Mouse (Mus musculus): ENCODE measurements around the gene Rbfox1. TPM values are rescaled to one million over a fixed set of nuclear protein-coding genes. Genes with fewer than 3 reads are reported as not detected.
A peak's percentile ranks its signal among the peaks of the same experiment; 100 is the strongest.

Gene Rbfox1
- polyA plus RNA-seq, 1 experiment from 2014 or later = 3.3 TPM

DNA sequence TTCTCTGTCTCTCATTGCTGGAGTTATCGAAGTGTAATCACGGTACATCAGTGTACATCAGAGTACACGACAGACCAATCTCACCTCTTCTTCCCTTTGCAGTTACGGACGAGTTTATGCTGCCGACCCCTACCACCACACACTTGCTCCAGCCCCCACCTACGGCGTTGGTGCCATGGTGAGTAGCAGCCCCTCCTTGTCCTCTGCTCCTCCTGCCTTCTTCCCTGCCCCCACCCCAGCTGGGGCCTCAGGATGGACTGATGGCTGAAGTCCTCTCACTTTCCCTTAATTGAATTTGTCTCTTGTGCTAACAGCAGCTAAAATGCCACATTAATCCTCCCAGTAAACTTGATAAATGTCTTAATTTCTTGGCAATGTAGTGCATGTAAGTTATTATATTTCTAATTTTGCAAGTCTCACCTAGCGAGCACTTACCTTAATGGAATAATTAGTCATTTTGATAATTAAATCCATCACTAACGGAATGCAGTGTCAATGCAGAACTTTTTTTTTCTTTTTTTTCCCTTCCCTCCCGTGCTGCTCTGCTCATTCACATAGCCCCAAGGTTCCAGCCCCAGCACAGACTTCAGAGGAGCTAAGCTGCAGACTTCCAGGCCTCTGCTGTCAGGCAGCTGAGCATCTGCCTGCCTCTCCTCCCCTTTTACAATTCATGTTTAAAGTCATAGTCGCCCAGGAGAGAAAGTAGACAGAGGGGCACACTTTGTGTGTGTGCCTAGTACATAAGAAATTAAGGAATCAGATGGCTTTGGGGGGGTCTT is 1522.9 kb downstream of the Rbfox1 start:
- no peaks in the 10 kb centered on the region for H3K9me3 ChIP-seq (replicated peaks; ENCODE audit: low read length)
- no peak overlapping the region for H3K27ac ChIP-seq
- H3K9ac ChIP-seq (ENCODE audit: low read depth, low read length) = no peak overlapping the region
- TF ChIP-seq CTCF (IDR thresholded peaks at IDR 0.05; ENCODE audit: low read depth) = no peak
- H3K4me3 ChIP-seq (replicated peaks; ENCODE audit: low read depth, low read length) = no peak overlapping the region
- 43% methylated on average over 12 of the region's 12 CpGs for WGBS
- ATAC-seq (replicated peaks; ENCODE audit: low FRiP score, low read depth) (no peak), DNase-seq (ENCODE audit: low spot score) (peak; percentile 34)
- no peaks in the 10 kb centered on the region for H3K27me3 ChIP-seq (ENCODE audit: insufficient read depth, low read length)
- H3K36me3 ChIP-seq (ENCODE audit: insufficient read depth, low read length) = no peaks in the 10 kb centered on the region
- no peaks in the 10 kb centered on the region for H3K4me1 ChIP-seq (replicated peaks; ENCODE audit: insufficient read depth, low read length)
- H3K4me2 ChIP-seq (ENCODE audit: low read length) = no peak overlapping the region

DNA sequence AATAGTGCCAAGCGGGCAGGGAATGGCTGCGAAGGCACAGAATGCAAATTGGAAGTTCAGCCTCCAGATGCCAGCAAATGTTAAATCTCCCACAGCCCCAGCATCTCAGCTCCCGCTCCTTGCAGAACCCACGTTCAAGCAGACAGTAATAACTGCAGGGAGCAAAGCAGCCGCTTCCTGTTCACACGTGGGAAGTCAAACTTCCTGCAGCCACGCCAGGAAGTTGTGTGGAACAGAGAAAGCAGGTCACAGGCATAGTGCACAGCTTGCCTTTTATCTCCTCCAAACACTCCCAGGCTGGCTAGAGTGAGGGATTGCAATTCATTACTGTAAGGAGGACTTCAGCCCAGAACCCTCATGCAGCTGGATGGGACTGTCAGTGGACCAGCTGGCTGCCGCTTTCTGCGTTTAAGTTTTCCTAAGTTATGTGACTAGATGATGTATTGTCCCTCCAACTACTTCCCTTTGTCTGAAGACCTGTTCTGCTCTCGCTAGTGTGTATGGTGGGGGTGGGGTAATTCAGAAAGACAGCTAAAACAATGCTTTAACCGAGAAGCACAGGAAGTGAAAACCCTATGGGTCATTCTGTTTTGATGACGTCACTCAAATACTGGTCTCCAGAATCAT is 1534.6 kb downstream of the Rbfox1 start:
- H3K27ac ChIP-seq = peak overlapping the region; percentile 62
- no peaks in the 10 kb centered on the region for H3K36me3 ChIP-seq (ENCODE audit: insufficient read depth, low read length)
- H3K27me3 ChIP-seq (ENCODE audit: insufficient read depth, low read length) = no peaks in the 10 kb centered on the region
- H3K9ac ChIP-seq (ENCODE audit: low read depth, low read length) = no peak overlapping the region
- no peaks in the 10 kb centered on the region for H3K9me3 ChIP-seq (replicated peaks; ENCODE audit: low read length)
- no peak for TF ChIP-seq CTCF (IDR thresholded peaks at IDR 0.05; ENCODE audit: low read depth)
- WGBS = 12% methylated on average over 12 of the region's 12 CpGs
- H3K4me2 ChIP-seq (ENCODE audit: low read length) = peak overlapping the region; percentile 43
- ATAC-seq (replicated peaks; ENCODE audit: low FRiP score, low read depth) (peak; percentile 49; the same call in 1 of the 2 replicates), DNase-seq (ENCODE audit: low spot score) (peak; percentile 76)
- no peak overlapping the region for H3K4me3 ChIP-seq (replicated peaks; ENCODE audit: low read depth, low read length)
- H3K4me1 ChIP-seq (replicated peaks; ENCODE audit: insufficient read depth, low read length) = no peaks in the 10 kb centered on the region

DNA sequence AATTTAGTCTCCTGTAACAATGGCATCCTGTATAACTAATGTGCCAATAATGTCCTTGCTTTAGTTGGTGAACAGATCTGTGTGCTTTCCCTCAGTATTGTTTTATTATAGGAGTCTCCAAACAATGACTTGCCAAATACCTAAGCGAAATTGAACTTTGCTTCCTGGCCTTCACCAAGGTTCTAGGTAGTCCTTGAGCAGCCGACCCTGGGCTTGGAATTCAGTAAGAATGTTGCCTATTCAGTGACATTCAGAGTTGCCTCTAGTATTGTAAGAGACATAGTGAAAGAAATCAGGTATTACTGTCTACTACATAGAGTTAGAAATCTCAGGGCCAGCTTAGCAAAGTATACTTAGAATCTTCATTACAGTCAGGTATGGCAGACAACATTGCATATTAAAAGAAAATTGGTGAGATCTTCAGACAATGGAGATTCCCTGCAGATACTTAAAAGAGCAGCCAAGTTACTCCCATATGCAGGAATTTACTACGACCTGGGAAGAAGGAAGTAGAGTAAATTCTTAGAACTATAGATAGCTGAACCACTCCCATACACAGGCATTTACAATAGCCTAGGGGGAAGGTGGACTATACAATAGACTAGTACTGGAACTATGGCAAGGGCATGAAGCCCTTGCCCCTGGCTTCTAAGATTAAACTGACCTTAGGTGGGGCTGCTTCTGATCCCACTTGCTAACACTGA is 1540.4 kb downstream of the Rbfox1 start:
- DNase-seq (ENCODE audit: low spot score) (no peak), ATAC-seq (replicated peaks; ENCODE audit: low FRiP score, low read depth) (no peak)
- Histone ChIP-seq H3K36me3 (ENCODE audit: insufficient read depth, low read length) (no peaks in the 10 kb centered on the region), H3K27me3 (ENCODE audit: insufficient read depth, low read length) (no peaks in the 10 kb centered on the region), H3K9ac (ENCODE audit: low read depth, low read length) (no peak overlapping the region), H3K9me3 (replicated peaks; ENCODE audit: low read length) (no peaks in the 10 kb centered on the region), H3K4me1 (replicated peaks; ENCODE audit: insufficient read depth, low read length) (no peaks in the 10 kb centered on the region), H3K4me2 (ENCODE audit: low read length) (no peak overlapping the region), H3K27ac (no peak overlapping the region), H3K4me3 (replicated peaks; ENCODE audit: low read depth, low read length) (no peak overlapping the region)
- WGBS = 78% methylated on average over 3 of the region's 3 CpGs
- no peak for TF ChIP-seq CTCF (IDR thresholded peaks at IDR 0.05; ENCODE audit: low read depth)

DNA sequence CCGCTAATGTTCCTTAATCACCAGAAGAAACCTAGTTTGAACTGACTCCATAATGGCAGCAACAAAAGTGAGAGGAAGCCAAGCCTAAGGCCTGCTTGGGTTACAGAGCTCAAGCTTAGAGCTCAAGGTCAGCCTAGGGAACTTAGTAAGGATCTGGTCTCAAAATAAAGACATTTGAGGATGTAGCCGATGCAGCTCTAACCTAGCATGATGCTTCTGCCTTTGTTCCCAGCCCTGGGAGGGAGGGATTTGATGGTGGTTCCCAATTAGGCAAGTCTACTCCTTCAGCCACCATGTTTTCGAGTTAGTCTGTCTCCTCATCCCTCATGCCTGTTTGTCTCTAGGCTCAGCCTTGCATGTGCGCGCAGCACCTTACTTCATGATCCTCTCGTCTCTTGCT is 1548.1 kb downstream of the Rbfox1 start:
- WGBS = 96% methylated on average over 6 of the region's 6 CpGs

DNA sequence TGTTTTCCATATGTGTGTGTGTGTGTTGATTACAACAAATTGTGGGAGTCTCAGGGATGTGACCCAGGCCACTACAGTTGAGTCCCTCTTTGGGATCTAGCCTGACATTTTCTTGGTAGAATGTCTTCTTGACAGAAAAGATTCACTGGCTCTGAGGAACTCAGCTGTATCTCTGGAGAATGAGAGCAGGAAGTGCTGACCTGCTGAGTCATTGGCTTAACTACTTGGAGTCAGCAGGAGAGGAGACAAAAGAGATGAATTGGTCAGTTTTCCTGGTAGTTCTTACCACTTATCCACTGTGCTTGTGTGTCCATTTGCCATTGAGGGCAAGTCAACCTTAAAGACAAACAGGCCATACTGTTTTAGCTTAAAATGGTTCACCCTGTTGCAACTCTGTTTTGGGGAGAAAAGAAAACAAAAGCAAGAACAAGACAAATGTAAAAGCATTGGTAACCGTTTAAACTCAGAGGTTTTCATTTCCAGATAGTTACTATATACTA is 1561.7 kb downstream of the Rbfox1 start:
- Histone ChIP-seq H3K4me2 (ENCODE audit: low read length) (no peak overlapping the region), H3K4me3 (replicated peaks; ENCODE audit: low read depth, low read length) (no peak overlapping the region), H3K9ac (ENCODE audit: low read depth, low read length) (no peak overlapping the region), H3K9me3 (replicated peaks; ENCODE audit: low read length) (no peaks in the 10 kb centered on the region), H3K27ac (no peak overlapping the region), H3K27me3 (ENCODE audit: insufficient read depth, low read length) (no peaks in the 10 kb centered on the region), H3K36me3 (ENCODE audit: insufficient read depth, low read length) (no peaks in the 10 kb centered on the region), H3K4me1 (replicated peaks; ENCODE audit: insufficient read depth, low read length) (no peaks in the 10 kb centered on the region; the same call in 1 of the 2 replicates)
- TF ChIP-seq CTCF (IDR thresholded peaks at IDR 0.05; ENCODE audit: low read depth) = no peak
- no peak for ATAC-seq (replicated peaks; ENCODE audit: low FRiP score, low read depth)
- 76% methylated on average over 1 of the region's 1 CpGs for WGBS
- peak; percentile 47 for DNase-seq (ENCODE audit: low spot score)

More for the DNA sequence above, 1548.1 kb downstream of the Rbfox1 start:
- Histone ChIP-seq H3K4me1 (replicated peaks; ENCODE audit: insufficient read depth, low read length) (no peaks in the 10 kb centered on the region), H3K9ac (ENCODE audit: low read depth, low read length) (no peak overlapping the region), H3K4me3 (replicated peaks; ENCODE audit: low read depth, low read length) (no peak overlapping the region), H3K9me3 (replicated peaks; ENCODE audit: low read length) (no peaks in the 10 kb centered on the region), H3K27me3 (ENCODE audit: insufficient read depth, low read length) (no peaks in the 10 kb centered on the region), H3K36me3 (ENCODE audit: insufficient read depth, low read length) (no peaks in the 10 kb centered on the region), H3K27ac (no peak overlapping the region), H3K4me2 (ENCODE audit: low read length) (no peak overlapping the region)
- TF ChIP-seq CTCF (IDR thresholded peaks at IDR 0.05; ENCODE audit: low read depth) = no peak
- ATAC-seq (replicated peaks; ENCODE audit: low FRiP score, low read depth) (no peak), DNase-seq (ENCODE audit: low spot score) (no peak)

Data from kidney, postnatal 0 days (tissue).